In genomic region chr4:125065517-125066307, GRCm38 (mm10) we compare ENCODE assay signal across 7 mouse cellular contexts. TPM values are rescaled to one million over a fixed set of nuclear protein-coding genes. Genes with fewer than 3 reads are reported as not detected.
A peak's percentile ranks its signal among the peaks of the same experiment; 100 is the strongest.
DNase-seq lines count a peak whose midpoint lies in the region; ATAC-seq and TF ChIP-seq lines count a peak whose summit lies in the region.

TSS of gene Dnali1 (minus strand) at chr4:125065703.

- H3K9me3 ChIP-seq in forebrain, postnatal 0 days (ENCODE audit: low read length): no peaks in the 10 kb centered on the region
- H3K9me3 ChIP-seq in hindbrain, embryonic 10.5 days: no peaks in the 10 kb centered on the region
- no peaks in the 10 kb centered on the region for H3K9me3 ChIP-seq in megakaryocyte, embryonic 14.5 days

- H3K4me2 ChIP-seq in forebrain, postnatal 0 days (ENCODE audit: low read depth): peak within 1 kb of the TSS; percentile 86

- TF ChIP-seq POLR2A in cerebellum, adult 2 months (IDR thresholded peaks at IDR 0.05; ENCODE audit: borderline replicate concordance, insufficient read depth, low read length): no peak

- no peak for TF ChIP-seq CTCF in cerebellum, adult 2 months (IDR thresholded peaks at IDR 0.05; ENCODE audit: borderline replicate concordance, insufficient read depth, low read depth, low read length)
- no peak; the same call in 1 of the 2 replicates for TF ChIP-seq CTCF in forebrain, postnatal 0 days (IDR thresholded peaks at IDR 0.05; ENCODE audit: low read depth)

- peaks cover 23% of the 10 kb centered on the region for H3K36me3 ChIP-seq in forebrain, postnatal 0 days (ENCODE audit: insufficient read depth)
- H3K36me3 ChIP-seq in hindbrain, embryonic 10.5 days: peaks cover 29% of the 10 kb centered on the region
- peaks cover 31% of the 10 kb centered on the region for H3K36me3 ChIP-seq in megakaryocyte, embryonic 14.5 days (replicated peaks; ENCODE audit: low read length)

- H3K27me3 ChIP-seq in cerebellum, adult 2 months (ENCODE audit: control insufficient read depth, insufficient read depth, low read length): no peaks in the 10 kb centered on the region
- H3K27me3 ChIP-seq in forebrain, postnatal 0 days (ENCODE audit: insufficient read depth, low read length): no peaks in the 10 kb centered on the region
- peaks cover 6% of the 10 kb centered on the region for H3K27me3 ChIP-seq in hindbrain, embryonic 10.5 days (ENCODE audit: insufficient read depth, poor library complexity, severe bottlenecking)
- H3K27me3 ChIP-seq in megakaryocyte, embryonic 14.5 days (replicated peaks): no peaks in the 10 kb centered on the region

- peak within 1 kb of the TSS; percentile 81 for H3K4me3 ChIP-seq in cerebellum, adult 2 months (replicated peaks; ENCODE audit: insufficient read depth, low read depth, low read length)
- peak within 1 kb of the TSS; percentile 86 for H3K4me3 ChIP-seq in forebrain, postnatal 0 days (ENCODE audit: low read depth, low read length)
- H3K4me3 ChIP-seq in hindbrain, embryonic 10.5 days: peak within 1 kb of the TSS; percentile 93
- peak within 1 kb of the TSS; percentile 97 for H3K4me3 ChIP-seq in megakaryocyte, embryonic 14.5 days (replicated peaks)

- peak within 1 kb of the TSS; percentile 64 for H3K9ac ChIP-seq in forebrain, postnatal 0 days

- 0 out of 2 replicates have a peak, but pooled peaks have one; percentile 3 for ATAC-seq in forebrain, postnatal 0 days

- no peak within 1 kb of the TSS for H3K27ac ChIP-seq in cerebellum, adult 2 months (ENCODE audit: insufficient read depth, low read length)
- H3K27ac ChIP-seq in forebrain, postnatal 0 days (ENCODE audit: low read depth, low read length): no peak within 1 kb of the TSS
- H3K27ac ChIP-seq in hindbrain, embryonic 10.5 days: peak within 1 kb of the TSS; percentile 88

- WGBS in cerebellum, adult 2 months: under 1% methylated on average over 26 of the region's 26 CpGs
- WGBS in forebrain, postnatal 0 days: 2% methylated on average over 26 of the region's 26 CpGs
- 4% methylated on average over 26 of the region's 26 CpGs for WGBS in hindbrain, embryonic 10.5 days

- DNase-seq in T-cell, adult 2 months (ENCODE audit: low spot score): peak; percentile 67
- peak; percentile 41 to 46 for DNase-seq in cerebellum, adult 2 months
- peak; percentile 40 for DNase-seq in forebrain, postnatal 0 days
- DNase-seq in hindbrain, embryonic 10.5 days (ENCODE audit: low spot score): peak; percentile 73
- peak; percentile 37 to 45 for DNase-seq in layer of hippocampus, postnatal 10 days (ENCODE audit: low spot score in 2 of 2)
- DNase-seq in right cerebral cortex, postnatal 25 days: peak; percentile 8

- H3K4me1 ChIP-seq in cerebellum, adult 2 months (ENCODE audit: control insufficient read depth, insufficient read depth, low read length): peaks cover 2% of the 10 kb centered on the region; the same call in 1 of the 2 replicates
- peaks cover 5% of the 10 kb centered on the region for H3K4me1 ChIP-seq in forebrain, postnatal 0 days (ENCODE audit: insufficient read depth)
- peaks cover 26% of the 10 kb centered on the region for H3K4me1 ChIP-seq in hindbrain, embryonic 10.5 days (replicated peaks)
- peaks cover 45% of the 10 kb centered on the region for H3K4me1 ChIP-seq in megakaryocyte, embryonic 14.5 days

RNA-seq across cellular contexts. Expression of gene Dnali1, which starts in this region (rescaled TPM):
- 1.1 and 1.8 TPM in 2 replicates for polyA plus RNA-seq in cerebellum, adult 2 months (2012; rRNA removed)
- total RNA-seq in forebrain, postnatal 0 days (2014; rRNA removed): 1.9 and 2.4 TPM in 2 replicates
- polyA plus RNA-seq in forebrain, postnatal 0 days (2015; fragmentation: Nextera tagmentation; extraction: Ambion mirVana): 1.3 and 1.9 TPM in 2 replicates
- polyA plus RNA-seq in hindbrain, embryonic 10.5 days (2016; fragmentation: Nextera tagmentation; extraction: Ambion mirVana): 0.36 and 0.92 TPM in 2 replicates
- total RNA-seq in layer of hippocampus, postnatal 10 days (2021): 1 to 10 TPM; 1.4 to 1.6 TPM
- polyA plus RNA-seq in megakaryocyte, embryonic 14.5 days (2012; ENCODE audit: insufficient read depth, low replicate concordance): not detected in 2 replicates

Comparison
In these comparisons a context has a peak if more than half of its experiments do, and no peak if none do; other contexts are left out.
1. Peak in DNase-seq, H3K4me3 ChIP-seq and H3K27ac ChIP-seq in hindbrain, embryonic 10.5 days; RNA of the gene not detected or under 1 TPM.
2. DNase-seq: peak in every context shown above with its lines; median percentile 73 in hindbrain, embryonic 10.5 days; 67 in T-cell, adult 2 months; 44 in cerebellum, adult 2 months; 41 in layer of hippocampus, postnatal 10 days; 40 in forebrain, postnatal 0 days; 8 in right cerebral cortex, postnatal 25 days.